8 mouse cellular contexts compared by ENCODE assay signal in genomic region chr16:93683508-93684236, GRCm38 (mm10). TPM values are rescaled to one million over a fixed set of nuclear protein-coding genes. Genes with fewer than 3 reads are reported as not detected.
DNase-seq lines count a peak whose midpoint lies in the region; ATAC-seq and TF ChIP-seq lines count a peak whose summit lies in the region.

No protein-coding gene starts in this region.

- peak overlapping the region; percentile 91 for H3K4me2 ChIP-seq in intestine, embryonic 15.5 days (replicated peaks)

- H3K9me3 ChIP-seq in intestine, embryonic 15.5 days: no peaks in the 10 kb centered on the region

- no peak for TF ChIP-seq CTCF in cerebellum, adult 2 months (IDR thresholded peaks at IDR 0.05; ENCODE audit: borderline replicate concordance, insufficient read depth, low read depth, low read length)

- peaks cover 2% of the 10 kb centered on the region; the same call in 1 of the 2 replicates for H3K27me3 ChIP-seq in cerebellum, adult 2 months (ENCODE audit: control insufficient read depth, insufficient read depth, low read length)
- H3K27me3 ChIP-seq in intestine, embryonic 15.5 days (replicated peaks): peaks cover 29% of the 10 kb centered on the region

- H3K36me3 ChIP-seq in intestine, embryonic 15.5 days: no peaks in the 10 kb centered on the region

- peak; percentile 13 to 30 for DNase-seq in cerebellum, adult 2 months
- DNase-seq in cerebellum, adult 11 months: no peak
- peak; percentile 24 for DNase-seq in CD4-positive helper T cell, adult 2 months (ENCODE audit: low read depth, low spot score)
- peak; percentile 46 for DNase-seq in embryo, embryonic 11 days
- DNase-seq in heart, adult 11 months: peak; percentile 94
- DNase-seq in lung, postnatal 10 days: peak; percentile 53
- peak; percentile 27 for DNase-seq in right cerebral cortex, postnatal 25 days

- WGBS in cerebellum, adult 2 months: 6% methylated on average over 53 of the region's 53 CpGs
- 1% methylated on average over 53 of the region's 53 CpGs for WGBS in intestine, embryonic 15.5 days

- TF ChIP-seq POLR2A in cerebellum, adult 2 months (IDR thresholded peaks at IDR 0.05; ENCODE audit: borderline replicate concordance, insufficient read depth, low read length): no peak

- H3K4me3 ChIP-seq in cerebellum, adult 2 months (replicated peaks; ENCODE audit: insufficient read depth, low read depth, low read length): peak overlapping the region; percentile 29
- H3K4me3 ChIP-seq in intestine, embryonic 15.5 days (replicated peaks): peak overlapping the region; percentile 41

- H3K9ac ChIP-seq in intestine, embryonic 15.5 days: peak overlapping the region; percentile 38

- no peak overlapping the region for H3K27ac ChIP-seq in cerebellum, adult 2 months (ENCODE audit: insufficient read depth, low read length)
- no peak overlapping the region for H3K27ac ChIP-seq in intestine, embryonic 15.5 days

- no peaks in the 10 kb centered on the region for H3K4me1 ChIP-seq in cerebellum, adult 2 months (ENCODE audit: control insufficient read depth, insufficient read depth, low read length)
- peaks cover 14% of the 10 kb centered on the region for H3K4me1 ChIP-seq in intestine, embryonic 15.5 days (replicated peaks)

- ATAC-seq in intestine, embryonic 15.5 days: peak; percentile 12

RNA-seq across cellular contexts. Expression of gene Cbr3, which starts 0.7 kb away (rescaled TPM):
- polyA plus RNA-seq in cerebellum, adult 2 months (2012; rRNA removed): 5.3 and 6.2 TPM in 2 replicates
- 2.1 and 2.4 TPM in 2 replicates for polyA plus RNA-seq in intestine, embryonic 15.5 days (2015; fragmentation: Nextera tagmentation; extraction: Ambion mirVana)

RNA-seq across cellular contexts. Expression of gene Dop1b, which starts 28.0 kb away (rescaled TPM):
- polyA plus RNA-seq in cerebellum, adult 2 months (2012; rRNA removed): 102 and 103 TPM in 2 replicates
- 11.6 and 14.4 TPM in 2 replicates for polyA plus RNA-seq in intestine, embryonic 15.5 days (2015; fragmentation: Nextera tagmentation; extraction: Ambion mirVana)

RNA-seq across cellular contexts. Expression of gene Gm5678, which starts 55.8 kb away (rescaled TPM):
- polyA plus RNA-seq in cerebellum, adult 2 months (2012; rRNA removed): 0.11 TPM in 1 of 2 replicates, not detected in the other
- polyA plus RNA-seq in intestine, embryonic 15.5 days (2015; fragmentation: Nextera tagmentation; extraction: Ambion mirVana): not detected in 2 replicates
